Mouse (Mus musculus) frontal cortex, postnatal 10 days (tissue): ENCODE measurements around the gene Ptpa.
A peak's percentile ranks its signal among the peaks of the same experiment; 100 is the strongest.
"Not testable (repeated sequence)": the region's sequence is repeated elsewhere in the genome, so short reads cannot be mapped to it uniquely, and the experiment has no call there.

Source experiments
- DNase-seq, 2 experiments: peaks; one replicate each; pipeline ENCODE4 v3.0.0; 2022; ENCODE audit warnings: low spot score in 2 of 2, mixed read lengths in 1 of 2

Gene Ptpa

GRCm38 (mm10) chr2:30402351-30402826, 13.4 kb upstream of the Ptpa start:
- DNase-seq = no peak

GRCm38 (mm10) chr2:30402843-30403242, 13.0 kb upstream of the Ptpa start:
- no peak for DNase-seq

- no peak for DNase-seq
Measured at GRCm38 (mm10) chr2:30403870-30404269, 12.0 kb upstream of the Ptpa start.

- no peak for DNase-seq
Measured at GRCm38 (mm10) chr2:30407221-30407620, 8.6 kb upstream of the Ptpa start.

GRCm38 (mm10) chr2:30407778-30408177, 8.1 kb upstream of the Ptpa start:
- no peak for DNase-seq

GRCm38 (mm10) chr2:30408452-30409100, 7.3 kb upstream of the Ptpa start:
- DNase-seq = no peak

GRCm38 (mm10) chr2:30409454-30410176, 6.2 kb upstream of the Ptpa start:
- DNase-seq = no peak

- no peak for DNase-seq
Measured at GRCm38 (mm10) chr2:30413038-30413973, 2.5 kb upstream of the Ptpa start.

- DNase-seq = no peak
Measured at GRCm38 (mm10) chr2:30414101-30414500, 1.7 kb upstream of the Ptpa start.

- no peak for DNase-seq
Measured at GRCm38 (mm10) chr2:30414681-30415080, 1.2 kb upstream of the Ptpa start.

- DNase-seq = peak; percentile 91 to 92
Measured at GRCm38 (mm10) chr2:30415157-30415935, 493 bp upstream of the Ptpa start, which contains the start of gene Crat. TSS of gene Crat (minus strand) at chr2:30415813.

- DNase-seq = no peak
Measured at GRCm38 (mm10) chr2:30416649-30416965, 768 bp downstream of the Ptpa start.

- not testable (repeated sequence) for DNase-seq
Measured at GRCm38 (mm10) chr2:30417154-30417553, 1.3 kb downstream of the Ptpa start.

GRCm38 (mm10) chr2:30417595-30418165, 1.8 kb downstream of the Ptpa start:
- no peak for DNase-seq

GRCm38 (mm10) chr2:30418259-30418658, 2.4 kb downstream of the Ptpa start:
- DNase-seq = no peak

- DNase-seq = no peak
Measured at GRCm38 (mm10) chr2:30419112-30419511, 3.3 kb downstream of the Ptpa start.

- DNase-seq = no peak
Measured at GRCm38 (mm10) chr2:30421432-30421831, 5.6 kb downstream of the Ptpa start.

GRCm38 (mm10) chr2:30429156-30429555, 13.3 kb downstream of the Ptpa start:
- no peak for DNase-seq

- DNase-seq = peak in 1 of 2 experiments; percentile 68
Measured at GRCm38 (mm10) chr2:30435326-30436155, 19.7 kb downstream of the Ptpa start.

GRCm38 (mm10) chr2:30436156-30436545, 20.3 kb downstream of the Ptpa start:
- DNase-seq = no peak
